Mouse (Mus musculus) liver, postnatal 0 days (tissue): ENCODE results near the gene Zfp983.

Experiments
- CTCF ChIP-seq: sonication (generic); IDR thresholded peaks from 2 replicates; pipeline ENCODE4 v1.5.1; 2016; ENCODE audit warnings: antibody characterized with exemption, low read depth
- EP300 ChIP-seq: IDR thresholded peaks from 2 replicates; pipeline ENCODE4 v1.6.1; 2016; ENCODE audit warnings: antibody characterized with exemption, low read depth, mild to moderate bottlenecking

GRCm38 (mm10) chr17:21616356-21616755 is 34.1 kb upstream of the Zfp983 start:
- TF ChIP-seq CTCF (no peak), EP300 (no peak)
